Mouse (Mus musculus): ENCODE results near the gene Tdrkh. TPM values are rescaled to one million over a fixed set of nuclear protein-coding genes. Genes with fewer than 3 reads are reported as not detected.
A peak's percentile ranks its signal among the peaks of the same experiment; 100 is the strongest.

Gene Tdrkh
- total RNA-seq (2021) = 10 to 100 TPM in 1 of 2 experiments, 1 to 10 TPM in 1; 8.5 to 14.3 TPM
- long read RNA-seq, experiment 1, full-length matches to known transcripts = 6 of 6 reads
- long read RNA-seq, experiment 1, partial matches to known transcripts = 0 of 6 reads
- long read RNA-seq, experiment 1, other reads (novel, unspliced or antisense) = 0 of 6 reads
- long read RNA-seq, experiment 2, full-length matches to known transcripts = 6 of 9 reads
- long read RNA-seq, experiment 2, partial matches to known transcripts = 0 of 9 reads
- long read RNA-seq, experiment 2, other reads (novel, unspliced or antisense) = 3 of 9 reads

- peak; percentile 84 to 85 for DNase-seq (ENCODE audit: low spot score in 2 of 2)
These were observed at the start of gene Tdrkh for GRCm38 (mm10) chr3:94413031-94413679. TSS of gene Tdrkh (plus strand) at chr3:94413273.

- DNase-seq (ENCODE audit: low spot score in 2 of 2) = peak; percentile 59 to 64
These were observed 49.6 kb upstream of the Tdrkh start for GRCm38 (mm10) chr3:94363291-94364153.

GRCm38 (mm10) chr3:94364154-94364526 lies 48.9 kb upstream of the Tdrkh start:
- no peak for DNase-seq (ENCODE audit: low spot score in 2 of 2)

GRCm38 (mm10) chr3:94366761-94367160 lies 46.3 kb upstream of the Tdrkh start:
- DNase-seq (ENCODE audit: low spot score in 2 of 2) = peak; percentile 72 to 77

GRCm38 (mm10) chr3:94367511-94367910 lies 45.6 kb upstream of the Tdrkh start:
- no peak for DNase-seq (ENCODE audit: low spot score in 2 of 2)

- no peak for DNase-seq (ENCODE audit: low spot score in 2 of 2)
These were observed 44.4 kb upstream of the Tdrkh start for GRCm38 (mm10) chr3:94368631-94369030.

GRCm38 (mm10) chr3:94369709-94370108 lies 43.4 kb upstream of the Tdrkh start:
- DNase-seq (ENCODE audit: low spot score in 2 of 2) = no peak

- DNase-seq (ENCODE audit: low spot score in 2 of 2) = peak; percentile 74 to 87
These were observed 41.4 kb upstream of the Tdrkh start for GRCm38 (mm10) chr3:94371637-94372036.

- DNase-seq (ENCODE audit: low spot score in 2 of 2) = no peak
These were observed 41.0 kb upstream of the Tdrkh start for GRCm38 (mm10) chr3:94372038-94372437.

- peak in 1 of 2 experiments; percentile 34 for DNase-seq (ENCODE audit: low spot score in 2 of 2)
These were observed 40.4 kb upstream of the Tdrkh start, which contains the start of gene Rorc for GRCm38 (mm10) chr3:94372641-94373040. TSS of gene Rorc (plus strand) at chr3:94372794.

GRCm38 (mm10) chr3:94373090-94373489 lies 40.0 kb upstream of the Tdrkh start:
- no peak for DNase-seq (ENCODE audit: low spot score in 2 of 2)

- no peak for DNase-seq (ENCODE audit: low spot score in 2 of 2)
These were observed 39.5 kb upstream of the Tdrkh start for GRCm38 (mm10) chr3:94373597-94374011.

GRCm38 (mm10) chr3:94374636-94375035 lies 38.4 kb upstream of the Tdrkh start:
- no peak for DNase-seq (ENCODE audit: low spot score in 2 of 2)

- no peak for DNase-seq (ENCODE audit: low spot score in 2 of 2)
These were observed 37.9 kb upstream of the Tdrkh start for GRCm38 (mm10) chr3:94375146-94375545.

- DNase-seq (ENCODE audit: low spot score in 2 of 2) = no peak
These were observed 37.2 kb upstream of the Tdrkh start for GRCm38 (mm10) chr3:94375861-94376260.

- no peak for DNase-seq (ENCODE audit: low spot score in 2 of 2)
These were observed 35.8 kb upstream of the Tdrkh start for GRCm38 (mm10) chr3:94377028-94377923.

- no peak for DNase-seq (ENCODE audit: low spot score in 2 of 2)
These were observed 33.1 kb upstream of the Tdrkh start for GRCm38 (mm10) chr3:94379831-94380510.

GRCm38 (mm10) chr3:94382308-94382707 lies 30.8 kb upstream of the Tdrkh start:
- no peak for DNase-seq (ENCODE audit: low spot score in 2 of 2)

GRCm38 (mm10) chr3:94383476-94383875 lies 29.6 kb upstream of the Tdrkh start:
- no peak for DNase-seq (ENCODE audit: low spot score in 2 of 2)

GRCm38 (mm10) chr3:94386671-94387070 lies 26.4 kb upstream of the Tdrkh start:
- DNase-seq (ENCODE audit: low spot score in 2 of 2) = no peak

Data from adrenal gland, adult 18-20 months (tissue).